Mouse (Mus musculus): ENCODE measurements around the gene Zscan2.
"Not testable (repeated sequence)": the region's sequence is repeated elsewhere in the genome, so short reads cannot be mapped to it uniquely, and the experiment has no call there.

Gene Zscan2

DNA sequence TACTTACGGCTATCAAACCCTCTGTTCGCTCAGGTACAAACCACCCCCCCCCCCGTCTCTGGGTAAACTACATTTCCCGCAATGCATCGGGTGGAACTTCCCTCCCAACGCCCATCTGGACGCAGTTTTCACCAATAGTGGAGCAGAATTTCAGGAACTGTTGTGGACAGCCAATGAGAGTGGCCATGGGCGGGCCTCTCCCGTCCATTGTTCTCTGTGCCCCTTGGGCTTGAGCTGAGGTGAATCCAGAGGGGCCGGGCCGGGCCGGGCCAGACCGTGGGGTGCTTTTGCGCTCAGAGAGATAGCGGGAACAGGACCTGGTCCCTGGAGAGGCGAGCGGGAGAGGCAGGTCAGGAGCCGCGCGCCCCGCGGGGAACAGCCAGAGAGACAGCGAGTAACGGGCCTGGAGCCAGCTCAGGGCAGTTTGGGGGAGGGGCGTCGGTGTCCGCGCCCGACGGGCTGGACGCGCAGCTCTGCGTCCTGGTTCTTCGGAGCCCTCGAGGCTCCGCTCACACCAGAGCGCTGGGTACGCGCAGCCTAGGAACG lies at the start of gene Zscan2:
Zscan2 (plus strand) TSS at position 192 of the 546 bp plus-strand sequence.
- DNase-seq (ENCODE audit: low spot score), result peak; percentile 92

DNA sequence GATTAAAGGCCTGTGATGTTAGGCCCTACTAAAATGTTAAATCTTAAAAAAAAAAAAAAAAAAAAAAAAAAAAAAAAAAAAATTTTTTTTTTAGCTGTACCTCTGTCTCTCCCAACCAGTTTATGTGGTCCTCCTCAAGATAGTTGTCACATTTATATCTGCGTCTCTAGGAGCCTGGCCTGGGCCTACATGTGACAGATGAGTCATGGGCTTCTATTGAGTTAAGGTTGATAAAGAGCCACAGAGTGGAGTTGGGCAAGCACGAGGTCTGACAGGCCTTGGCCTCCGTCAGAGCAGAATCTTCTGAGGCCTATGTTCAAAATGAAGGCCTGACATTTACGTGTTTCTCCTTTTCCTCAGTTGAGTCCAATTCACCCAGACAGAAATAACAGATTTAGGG lies 47.3 kb upstream of the Zscan2 start:
- DNase-seq (ENCODE audit: low spot score), result no peak

DNA sequence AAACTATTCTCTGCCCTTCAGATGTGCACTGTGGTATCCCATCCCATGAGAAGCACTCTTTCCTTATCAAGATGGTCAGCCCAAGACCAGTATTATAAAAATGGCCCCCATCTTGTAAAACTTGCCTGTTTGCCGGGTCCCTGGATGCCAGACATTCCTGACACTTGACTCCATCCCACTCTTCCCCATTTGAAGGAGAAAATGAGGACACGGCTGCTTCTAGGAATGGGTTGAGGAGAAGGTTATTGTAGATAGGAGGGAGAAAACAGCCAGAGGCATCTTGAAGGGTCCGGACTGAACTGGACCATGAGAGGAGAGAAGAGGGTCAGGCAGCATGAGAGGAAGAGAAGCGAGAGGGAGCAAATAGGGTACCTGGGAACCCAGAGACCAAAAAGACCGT lies 44.1 kb upstream of the Zscan2 start:
- DNase-seq (ENCODE audit: low spot score), result no peak

DNA sequence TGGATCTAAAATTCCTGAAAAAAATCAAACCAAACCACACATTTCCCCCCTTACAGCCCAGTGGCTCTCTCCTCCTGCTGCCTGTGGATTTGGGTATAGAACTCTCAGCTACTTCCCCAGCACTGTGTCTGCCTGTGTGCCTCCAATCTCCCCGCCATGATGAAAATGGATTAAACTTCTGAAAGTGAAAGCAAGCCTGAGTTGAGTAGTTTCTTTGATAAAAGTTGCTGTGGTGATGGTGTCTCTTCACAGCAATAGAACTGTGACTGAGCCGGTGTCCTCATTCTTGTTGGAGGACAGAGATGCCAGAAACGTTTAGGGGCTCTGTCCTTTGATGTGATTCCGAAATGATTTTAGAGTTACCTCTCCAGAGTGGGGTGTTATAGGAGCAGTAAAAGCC lies 39.9 kb upstream of the Zscan2 start:
- DNase-seq (ENCODE audit: low spot score), result no peak

DNA sequence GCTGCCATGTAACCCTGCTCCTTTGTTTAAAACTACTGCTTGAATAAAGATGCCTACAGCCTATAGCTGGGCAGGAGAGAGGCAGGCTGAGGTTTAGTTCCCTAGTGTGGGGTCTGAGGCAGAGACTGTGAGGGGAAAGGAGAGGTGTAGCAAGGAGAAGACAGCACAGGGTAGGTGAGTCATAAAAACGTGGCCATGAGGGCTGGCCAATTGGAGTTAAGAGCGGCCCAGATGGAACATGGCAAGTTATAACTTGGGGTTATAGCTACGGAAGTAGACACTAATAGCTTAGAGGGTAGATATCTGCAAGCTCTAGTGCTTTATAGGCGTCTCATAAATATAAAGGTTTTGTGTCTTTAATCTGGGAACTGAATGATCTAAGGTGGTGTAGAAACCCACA lies 37.5 kb upstream of the Zscan2 start:
- DNase-seq (ENCODE audit: low spot score), result no peak

DNA sequence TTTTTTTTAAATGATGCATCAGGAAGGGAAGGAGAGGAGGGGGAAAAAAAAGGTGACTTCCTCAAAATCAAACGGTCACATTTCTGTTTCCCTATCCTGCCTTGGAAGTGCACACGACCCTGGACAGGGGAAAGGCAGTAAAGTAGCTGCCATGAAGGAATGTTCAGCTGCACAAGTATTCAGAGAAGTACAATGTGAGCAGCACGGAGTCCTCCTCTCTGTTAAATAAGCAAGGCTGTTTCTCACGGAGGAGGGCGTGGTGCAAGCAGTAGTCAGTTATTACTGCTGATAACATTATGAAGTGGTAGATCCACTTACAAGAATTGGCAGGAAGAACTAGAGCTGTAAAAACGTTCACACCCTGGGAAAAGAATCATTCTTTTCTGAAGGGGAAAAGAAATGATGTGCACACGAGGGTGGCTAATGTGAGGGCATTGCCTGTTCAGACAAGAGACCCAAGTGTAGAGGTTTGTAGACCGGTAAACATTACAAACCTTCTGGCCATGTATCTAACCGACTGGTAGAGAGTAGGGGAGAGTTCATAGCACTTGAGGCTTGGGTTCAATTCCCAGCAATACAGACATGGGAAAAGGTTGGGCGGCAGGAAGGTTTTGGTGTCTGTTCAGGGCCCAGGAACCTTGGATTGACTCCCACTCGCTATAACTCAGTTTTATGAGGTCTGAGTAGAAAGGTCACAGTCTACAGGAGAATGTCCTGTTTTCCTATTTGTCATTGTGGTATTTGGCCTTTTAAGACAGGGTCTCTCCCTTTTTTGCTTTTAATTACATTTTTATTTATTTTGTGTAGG lies 36.6 kb upstream of the Zscan2 start:
- DNase-seq (ENCODE audit: low spot score), result no peak

DNA sequence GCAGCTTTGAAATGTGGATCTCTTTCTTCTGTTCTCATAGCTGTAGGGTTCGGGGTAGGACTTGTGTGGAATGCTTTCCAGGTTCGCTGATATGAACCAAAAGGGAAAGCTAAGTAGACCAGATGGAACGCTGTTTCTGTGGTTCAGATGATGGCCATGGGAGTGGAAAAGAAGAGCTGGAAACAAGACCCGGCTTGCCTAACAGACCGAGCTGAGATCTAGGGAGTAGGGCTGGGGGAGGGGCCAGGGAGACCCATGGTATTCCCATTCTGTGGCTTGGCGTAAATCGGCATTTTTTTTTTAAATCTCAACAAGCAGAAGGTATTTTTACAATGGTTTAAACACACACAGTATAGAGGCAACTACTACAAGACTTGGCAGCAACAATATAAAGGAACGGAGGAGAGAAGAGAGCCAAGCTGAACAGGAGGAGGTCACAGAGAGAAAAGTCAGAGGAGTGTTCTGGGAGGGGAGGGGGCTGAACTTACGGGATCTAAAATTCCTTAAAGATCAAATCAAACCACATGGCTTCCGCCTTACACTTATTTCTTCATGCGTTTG lies 34.8 kb upstream of the Zscan2 start, which contains the start of gene Iqgap1:
Iqgap1 (minus strand) TSS at position 132 of the 561 bp plus-strand sequence.
- DNase-seq (ENCODE audit: low spot score), result no peak

DNA sequence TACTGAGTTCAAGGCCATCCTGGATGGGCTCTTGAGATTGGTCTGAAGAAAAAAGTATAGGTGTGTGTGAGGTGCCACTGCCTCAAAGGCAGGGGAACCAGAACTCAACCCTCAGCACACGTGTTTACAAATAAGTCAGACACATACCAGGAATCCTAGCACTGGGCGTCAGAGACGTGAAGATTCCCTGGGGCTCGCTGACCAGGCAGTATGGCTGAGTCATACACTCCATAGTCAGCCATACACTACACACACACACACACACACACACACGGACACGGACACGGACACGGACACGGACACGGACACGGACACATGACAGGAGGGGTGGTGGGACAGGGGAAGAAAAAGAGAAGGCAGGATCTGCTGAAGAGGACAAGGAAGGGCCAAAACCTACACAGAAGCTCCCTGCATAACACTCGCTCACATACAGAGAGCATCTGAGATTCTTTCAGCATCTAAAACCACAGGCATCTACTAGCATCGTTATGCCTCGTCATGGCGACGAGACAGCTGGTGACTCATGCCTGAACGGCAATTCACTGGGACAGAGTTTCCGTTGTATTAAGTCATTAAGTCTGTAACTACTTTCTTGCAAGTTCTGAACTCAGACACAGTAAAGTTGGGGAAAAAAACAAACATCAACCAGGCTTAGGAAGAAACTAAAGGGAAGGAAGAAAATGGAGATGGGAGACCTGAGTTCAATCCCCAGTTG lies 32.4 kb upstream of the Zscan2 start:
- no peak for DNase-seq (ENCODE audit: low spot score)

DNA sequence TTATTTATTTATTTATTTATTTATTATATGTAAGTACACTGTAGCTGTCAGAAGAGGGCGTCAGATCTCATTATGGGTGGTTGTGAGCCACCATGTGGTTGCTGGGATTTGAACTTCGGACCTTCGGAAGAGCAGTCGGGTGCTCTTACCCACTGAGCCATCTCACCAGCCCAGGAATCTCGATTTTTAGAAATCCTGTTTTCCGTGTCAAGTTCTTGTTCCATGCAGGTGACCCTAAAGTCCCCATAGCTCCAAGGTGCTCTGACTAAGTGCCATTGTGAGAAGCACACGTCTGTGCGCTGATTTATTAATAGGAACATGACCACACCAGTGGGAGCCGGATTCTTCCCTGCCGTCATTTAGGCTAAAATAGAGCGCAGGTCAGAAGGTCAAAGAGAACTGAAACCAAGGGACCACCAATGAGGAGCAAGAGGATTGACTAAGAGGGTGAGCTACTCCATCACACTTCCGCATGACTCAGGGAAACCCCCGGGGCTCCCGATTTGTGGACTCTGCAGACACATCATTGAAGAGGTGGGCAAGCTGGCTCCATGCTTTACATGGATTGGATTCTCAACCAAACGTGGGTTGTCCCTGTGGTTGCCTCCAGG lies 30.4 kb upstream of the Zscan2 start:
- peak; percentile 30 for DNase-seq (ENCODE audit: low spot score)

DNA sequence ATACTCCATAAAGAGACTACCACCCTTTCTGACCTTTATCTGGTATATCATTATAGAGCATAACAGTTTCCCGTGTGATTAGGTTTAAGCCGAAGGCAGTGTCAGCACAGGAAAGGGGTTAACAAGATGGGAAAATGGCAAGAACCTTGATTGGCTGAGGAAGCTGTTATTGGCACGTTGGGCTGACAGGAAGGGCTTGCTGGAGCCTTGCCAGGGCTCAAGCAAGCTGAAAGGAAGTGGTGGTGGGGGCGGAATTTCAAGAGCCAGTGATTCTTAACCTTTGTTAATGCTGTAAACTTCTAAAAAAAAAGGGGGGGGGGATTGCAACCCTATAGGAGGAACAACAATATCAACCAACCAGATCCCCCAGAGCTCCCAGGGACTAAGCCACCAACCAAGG lies 28.5 kb upstream of the Zscan2 start:
- DNase-seq (ENCODE audit: low spot score), result no peak

DNA sequence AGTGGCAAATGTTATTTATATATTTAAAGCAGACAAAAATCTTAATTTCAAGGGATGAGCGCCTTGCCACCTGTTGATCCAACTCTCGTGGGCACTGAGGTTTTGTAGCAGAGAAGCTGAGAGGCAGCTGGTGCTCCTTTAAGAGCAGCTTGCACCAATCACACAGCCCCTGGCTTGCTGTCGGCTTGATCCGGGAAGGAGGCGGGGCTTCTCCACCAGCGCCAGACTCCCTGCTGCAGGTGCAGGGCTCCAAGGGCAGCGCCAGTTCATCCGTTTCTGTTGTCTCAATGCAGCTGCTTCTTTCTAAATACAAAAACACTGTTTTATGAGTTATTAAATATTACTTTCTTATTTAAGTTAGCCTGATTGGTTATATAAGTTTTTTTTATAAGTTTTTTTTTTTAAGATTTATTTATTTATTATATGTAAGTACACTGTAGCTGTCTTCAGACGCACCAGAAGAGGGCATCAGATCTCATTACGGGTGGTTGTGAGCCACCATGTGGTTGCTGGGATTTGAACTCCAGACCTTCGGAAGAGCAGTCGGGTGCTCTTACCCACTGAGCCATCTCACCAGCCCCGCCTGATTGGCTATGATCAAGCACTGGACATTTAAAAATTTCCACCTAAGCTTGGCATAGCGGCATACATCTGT lies 27.6 kb upstream of the Zscan2 start:
- not testable (repeated sequence) for DNase-seq (ENCODE audit: low spot score)

DNA sequence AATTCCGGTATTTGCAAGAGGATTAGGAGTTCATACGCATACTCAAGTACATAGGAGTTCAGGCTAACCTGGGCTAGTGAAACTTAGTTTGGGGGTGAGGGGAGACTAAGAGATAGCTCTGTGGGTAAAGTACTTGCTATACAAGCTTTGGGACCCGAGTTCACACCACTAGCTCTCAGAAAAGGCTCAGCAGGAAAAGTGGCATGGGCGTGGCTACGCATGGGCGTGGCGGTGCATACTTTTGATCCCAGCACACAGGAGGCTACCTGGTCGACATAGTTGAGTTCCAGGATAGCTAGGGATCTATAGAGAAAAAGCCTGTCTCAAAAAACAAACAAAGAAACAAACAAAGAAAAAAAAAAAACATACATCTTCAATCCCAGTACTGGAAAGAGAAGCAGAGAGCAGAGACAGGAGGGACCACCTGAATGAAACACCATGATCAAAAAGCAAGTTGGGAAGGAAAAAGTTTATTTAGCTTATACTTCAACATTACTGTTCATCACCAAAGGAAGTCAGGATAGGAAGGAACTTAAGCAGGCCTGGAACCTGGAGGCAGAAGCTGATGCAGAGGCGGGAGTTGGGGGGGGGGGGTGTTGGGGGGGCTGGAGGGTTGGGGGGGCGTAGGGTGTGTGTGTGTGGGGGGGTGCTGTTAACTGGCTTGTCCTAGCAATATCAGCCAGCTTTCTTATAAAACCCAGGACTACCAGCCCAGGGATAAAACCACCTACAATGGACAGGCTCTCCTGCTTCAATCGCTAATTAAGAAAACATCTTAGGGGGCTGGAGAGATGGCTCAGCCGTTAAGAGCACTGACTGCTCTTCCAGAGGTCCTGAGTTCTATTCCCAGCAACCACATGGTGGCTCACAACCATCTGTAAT lies 26.8 kb upstream of the Zscan2 start:
- no peak for DNase-seq (ENCODE audit: low spot score)

DNA sequence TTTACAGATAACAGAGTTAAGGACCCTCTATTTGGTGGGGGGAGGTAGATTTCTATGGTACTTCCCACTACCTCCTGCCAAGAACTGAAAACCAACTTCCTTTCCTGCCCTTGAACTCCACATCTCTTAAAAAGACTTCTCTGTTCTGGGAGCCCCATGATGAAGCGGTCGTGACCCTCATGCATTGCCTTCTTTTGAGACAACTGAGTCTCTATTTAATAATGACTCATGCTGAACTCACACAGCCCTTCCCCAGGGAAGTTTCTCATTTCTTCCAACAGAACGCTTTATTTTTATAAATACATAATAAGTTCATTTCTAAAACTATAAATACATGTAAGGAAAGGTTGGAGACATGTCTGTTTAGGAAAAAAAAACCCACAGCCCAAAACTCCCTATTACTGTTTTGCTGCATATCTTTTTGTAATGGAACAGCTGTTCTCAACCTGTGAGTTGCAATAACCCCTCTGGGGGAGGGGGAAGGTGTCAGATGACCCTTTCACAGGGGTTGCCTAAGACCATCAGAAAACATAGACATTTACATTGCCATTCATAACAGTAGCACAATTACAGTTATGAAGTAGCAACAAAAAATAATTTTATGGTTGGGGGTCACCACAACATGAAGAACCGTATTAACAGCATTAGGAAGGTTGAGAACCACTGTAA lies 24.6 kb upstream of the Zscan2 start:
- no peak for DNase-seq (ENCODE audit: low spot score)

DNA sequence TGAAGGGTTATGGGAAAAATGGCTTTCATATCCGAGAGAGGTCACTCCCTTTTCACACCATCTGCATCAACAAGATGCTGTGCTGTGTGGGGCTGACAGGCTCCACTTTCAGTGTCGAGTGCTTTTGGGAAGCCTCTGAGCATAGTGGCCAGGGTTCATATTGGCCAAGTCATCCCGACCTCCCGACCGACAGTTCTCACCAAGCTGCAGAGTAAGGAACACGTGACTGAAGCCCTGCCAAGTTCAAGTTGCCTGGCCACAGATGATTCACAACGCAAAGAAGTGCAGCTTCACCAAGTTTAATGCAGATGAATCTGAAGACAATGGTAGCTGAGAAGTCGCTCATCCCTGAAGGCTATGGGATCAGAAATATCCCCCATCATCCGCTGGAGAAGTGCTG lies 23.0 kb upstream of the Zscan2 start:
- no peak for DNase-seq (ENCODE audit: low spot score)

DNA sequence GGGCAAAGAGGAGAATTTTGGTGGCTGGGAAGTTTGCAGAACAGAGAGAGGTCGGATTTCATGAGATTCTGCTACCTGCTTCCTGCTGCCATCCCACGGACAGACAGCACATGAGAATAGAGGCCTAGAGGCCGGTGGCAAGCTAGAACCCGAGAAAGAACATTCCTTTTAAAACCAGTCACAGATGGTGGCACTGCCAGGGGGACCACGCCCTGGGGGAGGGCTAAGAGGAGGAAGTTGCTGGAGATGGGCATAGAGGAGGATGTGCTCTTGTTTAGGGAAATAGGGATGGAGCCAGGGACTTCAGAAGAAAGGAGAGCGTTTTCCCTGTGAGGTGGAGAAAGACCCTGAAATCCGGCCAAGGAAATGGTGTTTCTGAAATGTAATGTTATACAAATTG lies 22.5 kb upstream of the Zscan2 start:
- no peak for DNase-seq (ENCODE audit: low spot score)

DNA sequence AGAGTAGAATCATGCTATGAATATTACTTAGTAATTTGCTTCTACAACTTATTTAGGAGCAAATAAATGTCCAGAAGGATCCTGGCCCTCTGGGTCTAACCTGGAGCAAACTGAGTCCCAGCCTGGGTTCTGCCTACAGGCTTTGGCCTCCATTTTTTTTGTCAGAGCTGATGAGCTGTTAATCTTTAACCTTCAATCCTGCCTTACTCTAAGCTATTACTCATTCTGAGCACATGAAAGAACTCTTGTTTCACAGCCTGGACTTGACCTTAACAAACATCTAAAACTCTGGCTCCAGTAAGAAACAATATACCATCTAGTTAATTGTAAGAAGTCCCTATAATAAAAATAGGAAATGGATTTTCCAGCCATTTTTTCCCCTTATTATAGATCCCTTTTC lies 21.0 kb upstream of the Zscan2 start:
- DNase-seq (ENCODE audit: low spot score), result no peak

DNA sequence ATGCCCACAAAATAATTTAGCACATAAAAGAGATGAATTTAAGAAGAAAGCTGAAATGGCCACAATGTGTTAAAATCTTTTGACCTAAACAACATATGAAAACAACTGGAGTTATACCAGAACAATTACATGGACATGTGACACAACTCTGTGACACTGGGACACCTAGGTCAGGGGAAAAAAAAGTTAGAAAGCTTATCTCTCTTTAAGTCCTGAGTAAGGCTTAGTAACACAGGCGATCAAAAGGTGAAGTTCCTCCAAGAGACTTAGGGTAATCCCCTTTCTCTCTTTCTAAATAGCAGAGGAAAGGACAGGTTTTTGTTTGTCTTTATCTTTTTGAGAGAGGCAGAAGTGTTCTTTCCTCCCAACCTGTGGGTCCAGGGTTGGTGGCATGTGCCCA lies 20.5 kb upstream of the Zscan2 start:
- no peak for DNase-seq (ENCODE audit: low spot score)

DNA sequence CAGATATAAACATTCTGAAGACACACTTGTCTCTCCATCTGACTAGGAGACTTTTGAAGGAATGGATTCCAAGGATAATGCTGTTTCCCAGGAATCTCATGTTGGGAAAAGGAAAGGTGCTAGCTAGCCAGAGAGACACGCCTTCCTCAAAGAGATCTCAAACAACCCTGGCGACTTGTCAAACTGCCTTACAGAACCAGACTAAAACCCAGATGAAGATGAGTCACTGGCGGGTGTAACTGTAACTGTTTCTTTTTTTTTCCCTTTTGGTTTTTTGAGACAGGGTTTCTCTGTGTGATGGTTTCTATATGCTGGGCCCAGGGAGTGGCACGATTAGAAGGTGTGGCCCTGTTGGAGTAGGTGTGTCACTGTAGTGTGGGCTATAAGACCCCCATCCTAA lies 19.8 kb upstream of the Zscan2 start:
- no peak for DNase-seq (ENCODE audit: low spot score)

DNA sequence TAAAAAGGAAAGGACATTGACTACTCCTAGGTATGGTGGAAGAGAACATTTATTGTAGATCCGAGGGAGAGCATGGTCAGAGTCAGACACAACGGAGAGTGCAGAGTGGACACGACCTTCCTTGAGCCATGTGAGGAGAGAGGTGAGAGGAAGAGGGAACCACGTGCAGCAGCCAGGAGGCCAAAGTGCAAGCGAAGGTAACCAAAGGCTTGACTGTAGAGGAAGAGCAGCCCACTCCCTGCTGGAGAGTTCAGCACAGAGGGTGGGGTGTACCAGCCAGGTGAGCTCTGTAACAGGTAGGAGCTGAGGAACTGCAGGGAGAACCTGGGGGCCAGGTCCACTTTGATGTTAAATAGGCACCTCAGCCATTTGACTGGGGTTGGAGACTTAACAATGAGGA lies 18.6 kb upstream of the Zscan2 start:
- DNase-seq (ENCODE audit: low spot score), result no peak

DNA sequence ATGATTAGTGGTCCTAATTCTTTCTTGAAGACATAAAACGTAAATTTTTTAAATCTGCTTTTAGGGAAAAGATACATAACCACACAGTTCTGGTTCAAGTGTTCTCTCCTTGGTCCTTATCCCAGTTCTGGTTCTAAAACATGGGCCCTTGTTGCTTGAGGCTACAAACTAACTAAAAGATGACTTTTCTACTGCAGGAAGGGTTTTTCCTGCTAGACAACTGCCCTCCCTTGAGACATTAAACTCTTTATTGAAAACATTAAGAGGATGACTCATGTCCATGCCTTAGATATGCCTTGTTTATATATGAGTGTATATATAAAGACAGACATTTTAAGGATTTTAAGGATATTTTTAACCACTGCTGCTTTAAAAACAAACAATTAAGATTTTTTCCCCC lies 17.5 kb upstream of the Zscan2 start:
- no peak for DNase-seq (ENCODE audit: low spot score)

All from layer of hippocampus, adult 11-12 months (tissue).